ENCODE assay signal across 8 mouse cellular contexts in genomic region chr16:87496728-87497127, GRCm38 (mm10). TPM values are rescaled to one million over a fixed set of nuclear protein-coding genes. Genes with fewer than 3 reads are reported as not detected.
DNase-seq lines count a peak whose midpoint lies in the region; ATAC-seq and TF ChIP-seq lines count a peak whose summit lies in the region.

No protein-coding gene starts in this region.

- peaks cover 43% of the 10 kb centered on the region for H3K79me2 ChIP-seq in CH12.LX (replicated peaks; ENCODE audit: control insufficient read depth, extremely low read depth, insufficient read depth, poor library complexity, severe bottlenecking)

- no peak for ATAC-seq in forebrain, postnatal 0 days
- no peak for ATAC-seq in liver, embryonic 15.5 days (ENCODE audit: insufficient read depth)

- peak; percentile 25; the same call in 1 of the 2 replicates for TF ChIP-seq POLR2A in CH12.LX (IDR thresholded peaks at IDR 0.05; ENCODE audit: low read depth, low read length)

- peak overlapping the region; percentile 99 for H3K4me2 ChIP-seq in CH12.LX (ENCODE audit: insufficient read depth, low read depth, poor library complexity, severe bottlenecking)
- peak overlapping the region; percentile 67 for H3K4me2 ChIP-seq in forebrain, postnatal 0 days (ENCODE audit: low read depth)
- H3K4me2 ChIP-seq in liver, embryonic 15.5 days, result peak overlapping the region; percentile 85

- H3K9me3 ChIP-seq in CH12.LX (replicated peaks; ENCODE audit: low read length), result no peaks in the 10 kb centered on the region
- no peaks in the 10 kb centered on the region for H3K9me3 ChIP-seq in forebrain, postnatal 0 days (ENCODE audit: low read length)
- no peaks in the 10 kb centered on the region for H3K9me3 ChIP-seq in liver, embryonic 15.5 days (replicated peaks)

- H3K27ac ChIP-seq in gastrocnemius, adult 2 months, result no peak overlapping the region
- no peak overlapping the region for H3K27ac ChIP-seq in CH12.LX (ENCODE audit: insufficient read depth, low read depth)
- no peak overlapping the region for H3K27ac ChIP-seq in forebrain, postnatal 0 days (ENCODE audit: low read depth, low read length)
- no peak overlapping the region for H3K27ac ChIP-seq in liver, embryonic 15.5 days (replicated peaks)

- H3K4me3 ChIP-seq in gastrocnemius, adult 2 months, result peak overlapping the region; percentile 98
- H3K4me3 ChIP-seq in CH12.LX (replicated peaks in 1 of 3; ENCODE audit: low read depth in 2 of 3, low read length in 2 of 3, poor library complexity in 1 of 3), result peak overlapping the region; percentile 56 to 97 (median 87)
- no peak overlapping the region for H3K4me3 ChIP-seq in forebrain, postnatal 0 days (ENCODE audit: low read depth, low read length)
- peak overlapping the region; percentile 99 for H3K4me3 ChIP-seq in liver, embryonic 15.5 days (replicated peaks)

- H3K9ac ChIP-seq in CH12.LX (ENCODE audit: insufficient read depth, low read depth), result peak overlapping the region; percentile 81
- no peak overlapping the region for H3K9ac ChIP-seq in forebrain, postnatal 0 days
- H3K9ac ChIP-seq in liver, embryonic 15.5 days, result peak overlapping the region; percentile 32; the same call in 1 of the 2 replicates

- in situ Hi-C loops in CH12.LX (cut with MboI; ENCODE audit: low pct_ligation_motif_present, low pct_unique_long_range_greater_than_20kb, low sequenced_read_pairs), result no loop called here

- no peak for DNase-seq in gastrocnemius, adult 2 months
- DNase-seq in gastrocnemius, postnatal 14 days, result no peak
- DNase-seq in CH12.LX (ENCODE audit: extremely low read depth), result no peak
- no peak for DNase-seq in forebrain, postnatal 0 days
- no peak for DNase-seq in cerebellum, adult 9-10 months
- DNase-seq in left cerebral cortex, postnatal 36 days (ENCODE audit: low spot score in 2 of 2), result no peak
- no peak for DNase-seq in spleen, postnatal 14 days (ENCODE audit: low spot score in 2 of 2)

- intact Hi-C loops in gastrocnemius, adult 2 months (cut with DNase I), result no loop called here
- intact Hi-C loops in gastrocnemius, postnatal 14 days (cut with DNase I; ENCODE audit: low total_unique reads), result no loop called here
- intact Hi-C loops in left cerebral cortex, postnatal 36 days (cut with DNase I), result no loop called here

- peaks cover 8 to 29% of the 10 kb centered on the region in 2 experiments for H3K4me1 ChIP-seq in CH12.LX (ENCODE audit: control insufficient read depth in 1 of 2, insufficient read depth in 2 of 2)
- peaks cover 9% of the 10 kb centered on the region; the same call in 1 of the 2 replicates for H3K4me1 ChIP-seq in forebrain, postnatal 0 days (ENCODE audit: insufficient read depth)
- H3K4me1 ChIP-seq in liver, embryonic 15.5 days (replicated peaks), result peaks cover 28% of the 10 kb centered on the region

- H3K36me3 ChIP-seq in CH12.LX (replicated peaks in 1 of 2; ENCODE audit: control insufficient read depth in 1 of 2, insufficient read depth in 1 of 2, low read length in 1 of 2), result peaks cover 16 to 32% of the 10 kb centered on the region in 2 experiments
- peaks cover 19% of the 10 kb centered on the region for H3K36me3 ChIP-seq in forebrain, postnatal 0 days (ENCODE audit: insufficient read depth)
- peaks cover 24% of the 10 kb centered on the region for H3K36me3 ChIP-seq in liver, embryonic 15.5 days (replicated peaks)

- dilution Hi-C loops in CH12.LX (cut with MboI; ENCODE audit: extremely low pct_ligation_motif_present, extremely low pct_unique_long_range_greater_than_20kb, low sequenced_read_pairs), result no loop called here

- TF ChIP-seq EP300 in CH12.LX (IDR thresholded peaks at IDR 0.05; ENCODE audit: low read length), result no peak

- 89% methylated on average over 2 of the region's 2 CpGs for WGBS in forebrain, postnatal 0 days
- 76% methylated on average over 2 of the region's 2 CpGs for WGBS in liver, embryonic 15.5 days (ENCODE audit: insufficient replicate concordance)

- no peaks in the 10 kb centered on the region for H3K27me3 ChIP-seq in CH12.LX (replicated peaks)
- H3K27me3 ChIP-seq in forebrain, postnatal 0 days (ENCODE audit: insufficient read depth, low read length), result no peaks in the 10 kb centered on the region
- H3K27me3 ChIP-seq in liver, embryonic 15.5 days, result no peaks in the 10 kb centered on the region

- TF ChIP-seq CTCF in gastrocnemius, adult 2 months (IDR thresholded peaks at IDR 0.05), result no peak
- no peak for TF ChIP-seq CTCF in CH12.LX (conservative IDR thresholded peaks at IDR 0.05 in 1 of 2, IDR thresholded peaks at IDR 0.05 in 1 of 2; ENCODE audit: low read depth in 2 of 2, low read length in 2 of 2)
- no peak for TF ChIP-seq CTCF in forebrain, postnatal 0 days (IDR thresholded peaks at IDR 0.05; ENCODE audit: low read depth)

- TF ChIP-seq RAD21 in CH12.LX (IDR thresholded peaks at IDR 0.05; ENCODE audit: low read depth, low read length), result no peak

TF ChIP-seq in CH12.LX, 34 proteins besides CTCF, POLR2A, EP300 and RAD21:
- TF ChIP-seq ELF1 (IDR thresholded peaks at IDR 0.05; ENCODE audit: low read depth, low read length) (no peak), ZNF384 (IDR thresholded peaks at IDR 0.05; ENCODE audit: low read depth, low read length) (no peak), CHD1 (IDR thresholded peaks at IDR 0.05; ENCODE audit: low read depth, low read length) (0 out of 2 replicates have a peak, but pooled peaks have one; percentile 82), ETS1 (conservative IDR thresholded peaks at IDR 0.05; ENCODE audit: low read depth, low read length) (no peak), TBP (conservative IDR thresholded peaks at IDR 0.05; ENCODE audit: low read depth, low read length) (no peak), RCOR1 (conservative IDR thresholded peaks at IDR 0.05; ENCODE audit: low read depth, low read length) (no peak), MEF2A (IDR thresholded peaks at IDR 0.05; ENCODE audit: borderline replicate concordance, low read depth, low read length) (no peak)

RNA-seq across cellular contexts. Expression of gene Cct8, which starts 1.1 kb away (rescaled TPM):
- total RNA-seq in gastrocnemius, adult 2 months (2021), result 100 to 1,000 TPM; 114 to 135 TPM
- 100 to 1,000 TPM; 125 to 140 TPM for total RNA-seq in gastrocnemius, postnatal 14 days (2021)
- total RNA-seq in CH12.LX (2012; rRNA removed), result 350 and 466 TPM in 2 replicates
- 863 and 980 TPM in 2 replicates for total RNA-seq in CH12.LX (2014; rRNA removed)
- polyA plus RNA-seq in CH12.LX (2012; ENCODE audit: insufficient read length, low read depth), result 1,169 and 1,185 TPM in 2 replicates
- 211 and 215 TPM in 2 replicates for total RNA-seq in forebrain, postnatal 0 days (2014; rRNA removed)
- polyA plus RNA-seq in forebrain, postnatal 0 days (2015; fragmentation: Nextera tagmentation; extraction: Ambion mirVana), result 351 and 371 TPM in 2 replicates
- polyA plus RNA-seq in liver, embryonic 15.5 days (2015; fragmentation: Nextera tagmentation; extraction: Ambion mirVana), result 208 and 220 TPM in 2 replicates
- total RNA-seq in left cerebral cortex, postnatal 36 days (2021), result 100 to 1,000 TPM; 156 to 160 TPM

RNA-seq across cellular contexts. Expression of gene Usp16, which starts 42.2 kb away (rescaled TPM):
- total RNA-seq in gastrocnemius, adult 2 months (2021), result 10 to 100 TPM; 53.3 to 56.1 TPM
- total RNA-seq in gastrocnemius, postnatal 14 days (2021), result 10 to 100 TPM; 23.4 to 32.3 TPM
- total RNA-seq in CH12.LX (2012; rRNA removed) (85.6 and 92.2 TPM in 2 replicates), CH12.LX (2014; rRNA removed) (77.0 and 80.9 TPM in 2 replicates)
- 144 and 149 TPM in 2 replicates for polyA plus RNA-seq in CH12.LX (2012; ENCODE audit: insufficient read length, low read depth)
- total RNA-seq in forebrain, postnatal 0 days (2014; rRNA removed), result 51.9 and 66.0 TPM in 2 replicates
- polyA plus RNA-seq in forebrain, postnatal 0 days (2015; fragmentation: Nextera tagmentation; extraction: Ambion mirVana), result 42.9 and 46.2 TPM in 2 replicates
- polyA plus RNA-seq in liver, embryonic 15.5 days (2015; fragmentation: Nextera tagmentation; extraction: Ambion mirVana), result 15.3 and 16.6 TPM in 2 replicates
- 10 to 100 TPM; 41.6 to 47.3 TPM for total RNA-seq in left cerebral cortex, postnatal 36 days (2021)

RNA-seq across cellular contexts. Expression of gene Rwdd2b, which starts 56.4 kb away (rescaled TPM):
- 1 to 10 TPM; 2.1 to 2.4 TPM for total RNA-seq in gastrocnemius, adult 2 months (2021)
- 1 to 10 TPM; 3.6 to 4.5 TPM for total RNA-seq in gastrocnemius, postnatal 14 days (2021)
- 14.2 and 17.6 TPM in 2 replicates for total RNA-seq in CH12.LX (2012; rRNA removed)
- total RNA-seq in CH12.LX (2014; rRNA removed), result 35.9 and 37.9 TPM in 2 replicates
- polyA plus RNA-seq in CH12.LX (2012; ENCODE audit: insufficient read length, low read depth), result 32.5 and 35.9 TPM in 2 replicates
- 8.2 and 11.0 TPM in 2 replicates for total RNA-seq in forebrain, postnatal 0 days (2014; rRNA removed)
- polyA plus RNA-seq in forebrain, postnatal 0 days (2015; fragmentation: Nextera tagmentation; extraction: Ambion mirVana), result 13.7 and 18.0 TPM in 2 replicates
- polyA plus RNA-seq in liver, embryonic 15.5 days (2015; fragmentation: Nextera tagmentation; extraction: Ambion mirVana), result 3.9 and 4.2 TPM in 2 replicates
- total RNA-seq in left cerebral cortex, postnatal 36 days (2021), result 10 to 100 TPM; 10.2 to 11.3 TPM

RNA-seq across cellular contexts. Expression of gene Map3k7cl, which starts 56.4 kb away (rescaled TPM):
- total RNA-seq in gastrocnemius, adult 2 months (2021), result 10 to 100 TPM in 1 of 2 experiments, 1 to 10 TPM in 1; 5.4 to 10.7 TPM
- 10 to 100 TPM; 26.9 to 27.6 TPM for total RNA-seq in gastrocnemius, postnatal 14 days (2021)
- 0.08 TPM in 2 replicates for total RNA-seq in CH12.LX (2012; rRNA removed)
- not detected in 2 replicates for total RNA-seq in CH12.LX (2014; rRNA removed)
- polyA plus RNA-seq in CH12.LX (2012; ENCODE audit: insufficient read length, low read depth), result not detected in 2 replicates
- total RNA-seq in forebrain, postnatal 0 days (2014; rRNA removed), result 0.15 TPM in 1 of 2 replicates, not detected in the other
- not detected in 2 replicates for polyA plus RNA-seq in forebrain, postnatal 0 days (2015; fragmentation: Nextera tagmentation; extraction: Ambion mirVana)
- not detected in 2 replicates for polyA plus RNA-seq in liver, embryonic 15.5 days (2015; fragmentation: Nextera tagmentation; extraction: Ambion mirVana)
- total RNA-seq in left cerebral cortex, postnatal 36 days (2021), result under 1 TPM; 0.57 to 0.62 TPM
